Mouse (Mus musculus) gastrocnemius, adult 2 months (tissue): ENCODE measurements around the gene Farp1. TPM values are rescaled to one million over a fixed set of nuclear protein-coding genes. Genes with fewer than 3 reads are reported as not detected.

Source experiments
- DNase-seq: peaks from one replicate; pipeline ENCODE4 v3.0.0; 2022
- H3K27ac ChIP-seq: fragments of 200-600 bp; 2 replicates; pipeline ENCODE4 v1.8.1; 2022; ENCODE audit warnings: mild to moderate bottlenecking
- H3K4me3 ChIP-seq: fragments of 200-600 bp; 2 replicates; pipeline ENCODE4 v1.8.1; 2022; ENCODE audit warnings: mild to moderate bottlenecking, moderate library complexity
- CTCF ChIP-seq: fragments of 200-600 bp; IDR thresholded peaks from 2 replicates; pipeline ENCODE4 v1.8.1; 2022; ENCODE audit warnings: antibody characterized with exemption, mild to moderate bottlenecking, moderate library complexity
- intact Hi-C: fragments of 180-260 bp; cut with DNase I; formaldehyde crosslinking; loops from one replicate; pipeline ENCODE4 v1.15.1; 2025
- total RNA-seq, 2 experiments: library from RNA; stranded (reverse); gene quantifications; 2 replicates each; pipeline ENCODE4 v1.2.3; 2021

The Farp1 gene
- total RNA-seq, 2 experiments from 2014 or later, result 5.7 to 6.2 TPM

GRCm38 (mm10) chr14:121214636-121215257, 179.7 kb downstream of the Farp1 start:
- DNase-seq, result no peak
- no peak overlapping the region; the same call in 1 of the 2 replicates for H3K27ac ChIP-seq
- intact Hi-C loops, result loop anchor here (5.0 kb wide), 1 partner anchor 67 kb away; no protein-coding TSS in a partner anchor
- H3K4me3 ChIP-seq, result no peak overlapping the region
- TF ChIP-seq CTCF, result no peak

- DNase-seq, result no peak
- intact Hi-C loops, result loop anchor here (5.0 kb wide), 1 partner anchor 69 kb away; no protein-coding TSS in a partner anchor
- Histone ChIP-seq H3K4me3 (no peak overlapping the region), H3K27ac (no peak overlapping the region)
- no peak for TF ChIP-seq CTCF
These were observed 180.8 kb downstream of the Farp1 start for GRCm38 (mm10) chr14:121215817-121216216.

- Histone ChIP-seq H3K27ac (no peak overlapping the region), H3K4me3 (no peak overlapping the region)
- TF ChIP-seq CTCF, result no peak
- intact Hi-C loops, result loop anchor here (5.0 kb wide), 1 partner anchor 69 kb away; no protein-coding TSS in a partner anchor
- no peak for DNase-seq
These were observed 181.7 kb downstream of the Farp1 start for GRCm38 (mm10) chr14:121216672-121217071.

- TF ChIP-seq CTCF, result peak; percentile 46
- intact Hi-C loops, result loop anchor here (5.0 kb wide), 1 partner anchor 71 kb away; no protein-coding TSS in a partner anchor
- Histone ChIP-seq H3K4me3 (no peak overlapping the region), H3K27ac (no peak overlapping the region)
- DNase-seq, result no peak
These were observed 183.6 kb downstream of the Farp1 start for GRCm38 (mm10) chr14:121218620-121219019.

GRCm38 (mm10) chr14:121219226-121220039, 184.4 kb downstream of the Farp1 start:
- Histone ChIP-seq H3K4me3 (no peak overlapping the region), H3K27ac (no peak overlapping the region)
- intact Hi-C loops, result loop anchor here (1.0 to 10.0 kb wide), 4 partner anchors 72 to 389 kb away; partner anchors contain the start of gene Farp1
- DNase-seq, result no peak
- TF ChIP-seq CTCF, result no peak

- TF ChIP-seq CTCF, result no peak
- H3K4me3 ChIP-seq, result no peak overlapping the region
- intact Hi-C loops, result loop anchor here (1.0 to 10.0 kb wide), 3 partner anchors 185 to 389 kb away; partner anchors contain the start of gene Farp1
- no peak overlapping the region for H3K27ac ChIP-seq
- DNase-seq, result no peak
These were observed 185.0 kb downstream of the Farp1 start for GRCm38 (mm10) chr14:121220040-121220322.

- peak; percentile 82 for DNase-seq
- no peak overlapping the region for H3K27ac ChIP-seq
- TF ChIP-seq CTCF, result peak; percentile 91
- no peak overlapping the region for H3K4me3 ChIP-seq
- intact Hi-C loops, result loop anchor here (1.0 to 10.0 kb wide), 3 partner anchors 185 to 390 kb away; partner anchors contain the start of gene Farp1
These were observed 185.7 kb downstream of the Farp1 start for GRCm38 (mm10) chr14:121220723-121221122.

- Histone ChIP-seq H3K4me3 (no peak overlapping the region), H3K27ac (peak overlapping the region; percentile 87)
- intact Hi-C loops, result loop anchor here (10.0 kb wide), 1 partner anchor 281 kb away; no protein-coding TSS in a partner anchor
- TF ChIP-seq CTCF, result no peak
- peak; percentile 56 for DNase-seq
These were observed 190.8 kb downstream of the Farp1 start for GRCm38 (mm10) chr14:121225804-121226203.

- Histone ChIP-seq H3K4me3 (no peak overlapping the region), H3K27ac (no peak overlapping the region)
- no peak; the same call in 1 of the 2 replicates for TF ChIP-seq CTCF
- DNase-seq, result no peak
- intact Hi-C loops, result loop anchor here (10.0 kb wide), 1 partner anchor 284 kb away; no protein-coding TSS in a partner anchor
These were observed 194.2 kb downstream of the Farp1 start for GRCm38 (mm10) chr14:121229036-121229773.

GRCm38 (mm10) chr14:121231232-121231631, 196.2 kb downstream of the Farp1 start:
- no peak overlapping the region for H3K27ac ChIP-seq
- intact Hi-C loops, result no loop called here
- TF ChIP-seq CTCF, result no peak
- DNase-seq, result no peak
- H3K4me3 ChIP-seq, result no peak overlapping the region

GRCm38 (mm10) chr14:121234741-121235307, 199.8 kb downstream of the Farp1 start:
- intact Hi-C loops, result no loop called here
- DNase-seq, result no peak
- TF ChIP-seq CTCF, result no peak
- Histone ChIP-seq H3K27ac (no peak overlapping the region), H3K4me3 (no peak overlapping the region)

- no peak for TF ChIP-seq CTCF
- Histone ChIP-seq H3K27ac (no peak overlapping the region), H3K4me3 (no peak overlapping the region)
- intact Hi-C loops, result no loop called here
- DNase-seq, result no peak
These were observed 201.7 kb downstream of the Farp1 start for GRCm38 (mm10) chr14:121236736-121237135.
